Mouse (Mus musculus) E14TG2a.4 (cell line): ENCODE measurements around the gene Glis3.

Experiments
- CTCF ChIP-seq: conservative IDR thresholded peaks from 2 replicates; pipeline ENCODE4 v1.5.1; 2014; ENCODE audit warnings: low read length
- NANOG ChIP-seq: IDR thresholded peaks from 2 replicates; pipeline ENCODE4 v1.6.1; 2014; ENCODE audit warnings: borderline replicate concordance, low read length, mixed read lengths

- TF ChIP-seq CTCF (no peak), NANOG (no peak)
Measured at GRCm38 (mm10) chr19:28281405-28281804, 398.5 kb downstream of the Glis3 start.
